Mouse (Mus musculus) limb, embryonic 14.5 days (tissue): ENCODE results near the gene Tgfbr2. TPM values are rescaled to one million over a fixed set of nuclear protein-coding genes. Genes with fewer than 3 reads are reported as not detected.

Experiments used
- ATAC-seq: fragments of 200-750 bp; cut with Nextera tagmentation; 2 replicates; pipeline ENCODE4 v1.8.0; 2017; ENCODE audit warnings: low read depth, moderate number of reproducible peaks, moderate TSS enrichment; ENCODE audit not compliant: low FRiP score
- DNase-seq: peaks from one replicate; pipeline ENCODE4 v3.0.0-alpha.2; 2015; ENCODE audit warnings: low spot score
- H3K27ac ChIP-seq: fragments of 300-500 bp; sonication (generic); replicated peaks from 2 replicates; pipeline ENCODE4 v1.5.1; 2014; ENCODE audit warnings: low read depth, mild to moderate bottlenecking, low read length, moderate library complexity, mixed read lengths
- H3K27me3 ChIP-seq: fragments of 300-500 bp; sonication (generic); 2 replicates; pipeline ENCODE4 v1.6.1; 2014; ENCODE audit warnings: low read length, mixed read lengths; ENCODE audit not compliant: control insufficient read depth, insufficient read depth
- H3K36me3 ChIP-seq: fragments of 300-500 bp; sonication (generic); 2 replicates; pipeline ENCODE4 v1.6.1; 2014; ENCODE audit warnings: mild to moderate bottlenecking, low read length, moderate library complexity, mixed read lengths; ENCODE audit not compliant: control insufficient read depth, insufficient read depth
- H3K4me1 ChIP-seq: fragments of 300-500 bp; sonication (generic); 2 replicates; pipeline ENCODE4 v1.6.1; 2014; ENCODE audit warnings: antibody characterized with exemption, low read length, mixed read lengths; ENCODE audit not compliant: control insufficient read depth, insufficient read depth
- H3K4me2 ChIP-seq: fragments of 300-500 bp; sonication (generic); replicated peaks from 2 replicates; pipeline ENCODE4 v1.6.1; 2014; ENCODE audit warnings: low read depth, mild to moderate bottlenecking, low read length, moderate library complexity; ENCODE audit not compliant: severe bottlenecking
- H3K4me3 ChIP-seq: fragments of 300-500 bp; sonication (generic); replicated peaks from 2 replicates; pipeline ENCODE4 v1.5.1; 2014; ENCODE audit warnings: low read length
- H3K9ac ChIP-seq: fragments of 300-500 bp; sonication (generic); 2 replicates; pipeline ENCODE4 v1.6.1; 2014; ENCODE audit warnings: mild to moderate bottlenecking, low read depth, low read length, moderate library complexity; ENCODE audit not compliant: severe bottlenecking
- H3K9me3 ChIP-seq: fragments of 300-500 bp; sonication (generic); 2 replicates; pipeline ENCODE4 v1.6.1; 2016; ENCODE audit warnings: low read length; ENCODE audit not compliant: control insufficient read depth
- POLR2A ChIP-seq: fragments of 200-500 bp; IDR thresholded peaks from 2 replicates; pipeline ENCODE4 v1.8.0; 2012; ENCODE audit warnings: inconsistent platforms, mild to moderate bottlenecking, moderate library complexity, borderline replicate concordance; ENCODE audit not compliant: insufficient read depth, insufficient read length; ENCODE audit errors: extremely low read depth
- WGBS: fragments of 180-500 bp; shearing (Covaris S2); extraction: QIAGEN DNeasy Blood & Tissue Kit; methylation state at CpG from one replicate; pipeline ENCODE4 v1.1.7; 2014; 5-methylcytosine and 5-hydroxymethylcytosine counted together
- polyA plus RNA-seq, 2 experiments: library from polyadenylated mRNA; depleted of rRNA in 1 of 2; stranded (reverse) in 1 of 2; unstranded in 1 of 2; fragments of >200 nt; fragmentation: Nextera tagmentation in 1 of 2; extraction: Ambion mirVana in 1 of 2; gene quantifications; 2 replicates each; pipeline versions ENCODE4 v1.2.1 to v1.2.3; 2012 to 2014

Gene Tgfbr2
- polyA plus RNA-seq, 2 experiments, result 58.8 to 67.2 TPM

- Histone ChIP-seq H3K4me1 (0 out of 2 replicates have a peak, but pooled peaks cover 2% of the 10 kb centered on the region), H3K4me3 (no peak overlapping the region), H3K27ac (no peak overlapping the region), H3K4me2 (no peak overlapping the region), H3K9ac (no peak overlapping the region), H3K9me3 (no peaks in the 10 kb centered on the region), H3K27me3 (no peaks in the 10 kb centered on the region), H3K36me3 (no peaks in the 10 kb centered on the region)
- WGBS, result 83% methylated on average over 10 of the region's 10 CpGs
- no peak for TF ChIP-seq POLR2A
- no peak for DNase-seq
- no peak for ATAC-seq
Observed at GRCm38 (mm10) chr9:116187181-116187731, 12.1 kb upstream of the Tgfbr2 start.

- Histone ChIP-seq H3K9me3 (no peaks in the 10 kb centered on the region), H3K4me3 (no peak overlapping the region), H3K9ac (no peak overlapping the region), H3K36me3 (no peaks in the 10 kb centered on the region), H3K27ac (no peak overlapping the region), H3K27me3 (no peaks in the 10 kb centered on the region), H3K4me1 (no peaks in the 10 kb centered on the region), H3K4me2 (no peak overlapping the region)
- 91% methylated on average over 5 of the region's 5 CpGs for WGBS
- ATAC-seq (no peak), DNase-seq (no peak)
- no peak for TF ChIP-seq POLR2A
Observed at GRCm38 (mm10) chr9:116184903-116185302, 9.7 kb upstream of the Tgfbr2 start.

- H3K4me1 ChIP-seq, result no peaks in the 10 kb centered on the region
- H3K27ac ChIP-seq, result no peak overlapping the region
- H3K27me3 ChIP-seq, result no peaks in the 10 kb centered on the region
- 88% methylated on average over 6 of the region's 6 CpGs for WGBS
- no peaks in the 10 kb centered on the region for H3K9me3 ChIP-seq
- ATAC-seq (no peak), DNase-seq (no peak)
- H3K9ac ChIP-seq, result no peak overlapping the region
- no peak overlapping the region for H3K4me2 ChIP-seq
- no peak overlapping the region for H3K4me3 ChIP-seq
- H3K36me3 ChIP-seq, result no peaks in the 10 kb centered on the region
- no peak for TF ChIP-seq POLR2A
Observed at GRCm38 (mm10) chr9:116183035-116183434, 7.9 kb upstream of the Tgfbr2 start.

GRCm38 (mm10) chr9:116181608-116182007 is 6.4 kb upstream of the Tgfbr2 start:
- ATAC-seq, result no peak
- DNase-seq, result no peak
- H3K4me1 ChIP-seq, result no peaks in the 10 kb centered on the region
- H3K9me3 ChIP-seq, result no peaks in the 10 kb centered on the region
- no peak overlapping the region for H3K4me2 ChIP-seq
- no peak overlapping the region for H3K4me3 ChIP-seq
- H3K36me3 ChIP-seq, result no peaks in the 10 kb centered on the region
- no peaks in the 10 kb centered on the region for H3K27me3 ChIP-seq
- no peak overlapping the region for H3K27ac ChIP-seq
- no peak overlapping the region for H3K9ac ChIP-seq
- WGBS, result 91% methylated on average over 5 of the region's 5 CpGs
- no peak for TF ChIP-seq POLR2A

GRCm38 (mm10) chr9:116178151-116178550 is 3.0 kb upstream of the Tgfbr2 start:
- WGBS, result 75% methylated on average over 3 of the region's 3 CpGs
- TF ChIP-seq POLR2A, result no peak
- Histone ChIP-seq H3K4me3 (no peak overlapping the region), H3K36me3 (no peaks in the 10 kb centered on the region), H3K4me1 (peaks cover 8% of the 10 kb centered on the region; the same call in 1 of the 2 replicates), H3K27me3 (no peaks in the 10 kb centered on the region), H3K9ac (no peak overlapping the region), H3K4me2 (no peak overlapping the region), H3K9me3 (no peaks in the 10 kb centered on the region), H3K27ac (no peak overlapping the region)
- no peak for ATAC-seq
- no peak for DNase-seq

GRCm38 (mm10) chr9:116177108-116177507 is 1.9 kb upstream of the Tgfbr2 start:
- H3K4me1 ChIP-seq, result peaks cover 11% of the 10 kb centered on the region
- H3K9ac ChIP-seq, result no peak overlapping the region
- H3K27me3 ChIP-seq, result no peaks in the 10 kb centered on the region
- no peak overlapping the region for H3K27ac ChIP-seq
- no peaks in the 10 kb centered on the region for H3K9me3 ChIP-seq
- H3K36me3 ChIP-seq, result no peaks in the 10 kb centered on the region
- ATAC-seq, result no peak
- no peak overlapping the region for H3K4me3 ChIP-seq
- 90% methylated on average over 9 of the region's 9 CpGs for WGBS
- H3K4me2 ChIP-seq, result no peak overlapping the region
- no peak for DNase-seq
- TF ChIP-seq POLR2A, result no peak
